Mouse (Mus musculus): Measurements from ENCODE around the gene Ikzf3. TPM values are rescaled to one million over a fixed set of nuclear protein-coding genes. Genes with fewer than 3 reads are reported as not detected.

The Ikzf3 gene
- polyA plus RNA-seq, 1 experiment: 0.07 TPM

DNA sequence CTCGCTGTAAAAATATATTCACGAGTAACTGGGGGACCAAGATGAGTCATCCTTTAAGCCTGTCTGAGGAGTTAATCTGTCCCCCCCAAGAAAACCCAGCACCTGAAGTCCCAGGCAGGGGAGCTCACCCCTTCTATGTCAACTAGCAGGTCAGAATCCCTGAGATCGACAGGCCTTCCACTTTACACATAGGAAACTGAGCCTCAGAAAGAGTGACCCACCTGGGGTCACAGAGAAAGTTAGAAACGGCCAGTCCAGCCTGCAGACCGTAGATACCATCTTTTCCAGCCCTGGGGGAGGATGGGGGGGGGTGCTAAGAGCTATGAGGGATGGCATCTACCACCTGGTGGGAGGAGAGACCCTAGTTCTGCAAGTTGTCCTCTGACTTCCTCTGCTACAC, 89.3 kb downstream of the Ikzf3 start:
- no peak for DNase-seq (ENCODE audit: low read depth)
- no peak for TF ChIP-seq CTCF (IDR thresholded peaks at IDR 0.05; ENCODE audit: borderline replicate concordance, extremely low read depth, insufficient read depth, insufficient read length)
- TF ChIP-seq POLR2A (IDR thresholded peaks at IDR 0.05; ENCODE audit: borderline replicate concordance, extremely low read depth, insufficient read depth, insufficient read length, poor library complexity, severe bottlenecking): no peak

DNA sequence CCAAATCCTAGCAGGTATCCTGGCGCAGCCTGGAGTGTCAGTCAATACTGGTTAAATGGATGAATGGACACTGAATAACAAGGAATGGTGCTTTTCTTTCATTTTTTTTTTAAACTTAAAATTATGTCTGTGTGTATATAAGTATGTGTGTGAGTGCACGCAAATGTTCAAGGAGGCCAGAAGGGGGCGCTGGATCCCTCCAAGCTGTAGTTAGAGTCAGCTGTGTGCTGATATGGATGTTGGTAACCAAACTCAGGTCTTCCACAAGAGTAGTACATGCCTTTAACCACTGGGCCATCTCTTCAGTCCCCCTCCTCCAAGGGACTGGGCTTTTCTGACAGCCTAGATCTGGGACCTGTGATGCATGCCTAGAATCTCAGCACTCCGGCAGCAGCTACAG, 90.3 kb downstream of the Ikzf3 start:
- TF ChIP-seq CTCF (IDR thresholded peaks at IDR 0.05; ENCODE audit: borderline replicate concordance, extremely low read depth, insufficient read depth, insufficient read length) (no peak), POLR2A (IDR thresholded peaks at IDR 0.05; ENCODE audit: borderline replicate concordance, extremely low read depth, insufficient read depth, insufficient read length, poor library complexity, severe bottlenecking) (no peak)
- DNase-seq (ENCODE audit: low read depth): no peak

DNA sequence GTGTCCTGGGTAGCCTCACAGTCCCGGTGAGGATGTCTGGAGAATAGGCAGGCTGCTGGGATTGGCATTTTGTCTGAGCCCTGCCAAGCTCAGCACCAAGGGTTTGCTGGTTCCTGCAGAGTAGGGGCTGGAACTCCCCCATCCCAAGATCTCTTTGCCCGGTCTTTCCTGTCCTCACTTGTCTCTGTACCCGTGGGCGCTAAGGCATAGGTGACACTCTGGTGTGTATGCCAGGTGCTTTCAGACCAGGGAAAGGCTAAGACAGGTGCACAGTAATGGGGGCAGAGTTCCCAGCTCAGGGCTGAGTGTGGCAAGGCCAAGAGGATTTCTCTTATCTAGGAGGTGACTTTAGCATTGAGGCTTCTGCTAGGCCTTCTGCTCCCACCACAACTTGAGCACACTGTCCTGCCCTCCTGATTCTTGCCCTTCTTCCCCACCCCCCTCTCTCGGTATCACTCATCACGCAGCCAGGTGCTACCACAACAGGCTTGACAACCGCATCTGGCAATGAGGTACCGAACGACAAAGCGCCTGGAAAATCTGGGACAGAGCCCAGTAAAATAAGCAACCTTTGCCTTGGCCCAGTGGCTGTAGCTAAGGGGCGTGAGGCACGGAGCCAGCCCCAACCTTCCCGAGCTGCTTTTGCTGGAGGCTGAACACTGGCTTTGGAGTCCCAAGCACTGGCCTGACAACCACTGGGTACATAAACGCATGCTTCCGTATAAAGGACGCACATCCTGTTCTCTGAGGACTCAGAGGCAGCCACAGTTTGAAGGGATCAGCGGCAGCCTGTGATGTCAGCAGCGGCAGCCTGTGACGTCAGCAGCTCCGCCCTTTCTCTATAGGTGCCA, 95.7 kb downstream of the Ikzf3 start:
- no peak for TF ChIP-seq CTCF (IDR thresholded peaks at IDR 0.05; ENCODE audit: borderline replicate concordance, extremely low read depth, insufficient read depth, insufficient read length)
- DNase-seq (ENCODE audit: low read depth): no peak

DNA sequence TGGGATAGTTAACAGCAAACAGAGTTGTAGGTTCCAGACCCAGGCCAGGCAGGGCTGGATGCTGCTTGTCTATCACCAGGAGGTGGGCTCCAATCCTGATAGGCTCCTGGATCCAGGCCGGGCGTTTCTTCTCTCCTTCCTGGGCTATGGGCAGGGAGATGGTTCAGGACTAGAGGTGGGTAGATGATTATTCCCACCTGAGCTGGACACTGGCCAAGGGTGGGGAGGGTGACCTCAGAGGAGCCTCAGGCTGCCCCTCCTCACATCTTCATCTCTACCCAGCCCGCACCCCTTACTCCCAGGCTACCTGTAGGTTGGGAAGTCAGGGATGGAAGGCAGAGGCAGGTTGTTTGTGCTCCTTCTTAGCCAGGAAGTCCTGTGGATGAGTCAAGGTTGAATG, 96.4 kb downstream of the Ikzf3 start:
- no peak for DNase-seq (ENCODE audit: low read depth)
- TF ChIP-seq POLR2A (IDR thresholded peaks at IDR 0.05; ENCODE audit: borderline replicate concordance, extremely low read depth, insufficient read depth, insufficient read length, poor library complexity, severe bottlenecking): no peak
- TF ChIP-seq CTCF (IDR thresholded peaks at IDR 0.05; ENCODE audit: borderline replicate concordance, extremely low read depth, insufficient read depth, insufficient read length): no peak

DNA sequence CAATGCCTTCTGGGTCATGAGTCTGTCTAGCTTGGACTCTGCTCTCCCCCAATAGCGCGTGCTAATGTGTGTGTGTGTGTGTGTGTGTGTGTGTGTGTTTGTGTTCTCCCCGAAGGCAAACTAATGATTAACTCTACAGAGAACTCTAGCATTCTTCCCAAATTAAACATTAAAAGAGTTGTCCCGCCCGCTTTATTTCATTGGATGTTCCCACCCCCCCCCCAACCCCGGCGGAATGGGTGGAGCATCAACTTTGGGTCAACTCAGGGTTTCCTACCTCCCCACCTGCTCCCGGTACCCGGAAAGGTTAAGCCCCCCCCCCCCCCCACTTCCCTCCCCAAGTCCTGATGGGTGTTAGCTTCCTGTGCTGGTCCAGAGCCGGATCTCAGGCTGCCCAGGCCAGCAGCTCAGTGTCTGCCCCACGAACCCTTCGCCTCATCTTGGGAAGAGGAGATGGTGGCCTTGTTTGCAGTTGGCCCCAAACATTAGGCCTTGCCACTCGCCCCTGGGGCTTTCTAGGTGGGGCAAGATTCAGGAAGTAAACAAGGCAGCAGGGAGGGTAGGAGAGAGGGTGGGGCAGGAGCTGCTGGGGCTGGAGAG, 97.5 kb downstream of the Ikzf3 start:
- DNase-seq (ENCODE audit: low read depth): no peak
- TF ChIP-seq POLR2A (IDR thresholded peaks at IDR 0.05; ENCODE audit: borderline replicate concordance, extremely low read depth, insufficient read depth, insufficient read length, poor library complexity, severe bottlenecking) (no peak), CTCF (IDR thresholded peaks at IDR 0.05; ENCODE audit: borderline replicate concordance, extremely low read depth, insufficient read depth, insufficient read length) (no peak)

DNA sequence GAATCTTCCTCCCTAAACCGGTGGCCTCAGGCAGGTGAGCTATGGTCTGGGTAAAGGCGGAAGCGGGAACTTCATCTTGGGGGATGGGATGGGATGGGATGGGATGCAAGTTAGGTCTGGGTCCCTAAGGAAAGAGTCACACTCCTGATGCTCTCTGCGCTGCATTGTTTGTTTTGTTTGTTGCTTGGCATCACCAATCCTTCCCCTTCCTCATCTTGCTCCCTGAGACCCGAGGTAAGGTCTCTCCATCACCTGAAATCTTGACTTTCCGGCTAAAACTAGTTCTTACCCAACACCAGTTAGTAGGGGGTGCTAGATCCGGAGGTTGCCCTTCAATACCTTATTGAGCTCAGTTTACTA, 98.4 kb downstream of the Ikzf3 start:
- TF ChIP-seq CTCF (IDR thresholded peaks at IDR 0.05; ENCODE audit: borderline replicate concordance, extremely low read depth, insufficient read depth, insufficient read length) (no peak), POLR2A (IDR thresholded peaks at IDR 0.05; ENCODE audit: borderline replicate concordance, extremely low read depth, insufficient read depth, insufficient read length, poor library complexity, severe bottlenecking) (no peak)
- no peak for DNase-seq (ENCODE audit: low read depth)

DNA sequence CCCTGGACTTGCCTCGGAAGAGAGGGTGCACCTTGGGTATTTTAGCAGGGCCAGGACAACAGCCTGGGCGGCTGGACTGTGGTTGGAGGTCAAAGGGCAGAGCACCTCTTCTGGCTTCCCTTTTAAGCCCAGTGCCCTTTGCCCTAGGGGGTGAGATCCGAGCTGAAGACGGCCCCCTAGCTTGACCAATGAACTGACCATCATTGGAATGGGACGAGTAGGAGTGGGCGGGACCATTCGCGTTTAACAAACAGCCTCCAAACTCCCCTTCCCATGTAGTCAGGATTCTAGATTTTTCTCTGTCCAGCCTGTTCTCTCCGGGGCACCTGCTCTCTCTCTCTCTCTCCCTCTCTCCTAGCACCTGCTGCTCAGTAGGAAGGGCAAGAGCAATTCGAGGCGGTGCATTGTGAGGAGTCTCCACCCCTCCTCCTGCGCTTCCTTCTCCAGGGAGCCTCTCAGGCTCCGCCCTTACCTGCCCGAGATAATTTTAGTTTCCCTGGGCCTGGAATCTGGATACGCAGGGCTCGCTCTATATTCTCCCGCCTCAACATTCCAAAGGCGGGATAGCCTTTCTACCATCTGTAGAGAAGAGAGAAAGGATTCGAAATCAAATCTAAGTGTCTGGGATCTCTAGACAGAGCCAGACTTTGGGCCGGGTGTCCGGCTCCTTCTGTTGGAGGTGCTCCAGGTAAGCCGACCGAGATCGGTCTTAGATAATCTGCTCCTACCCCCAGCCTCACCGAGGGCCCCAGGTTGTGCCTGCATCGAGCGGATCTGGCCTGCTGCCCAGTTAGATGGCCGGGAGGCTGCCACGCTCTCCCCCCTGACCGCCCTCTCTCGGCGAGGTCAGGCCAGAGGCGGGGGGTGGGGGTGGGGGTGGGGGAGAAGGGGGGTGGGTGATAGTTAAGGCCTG, 99.0 kb downstream of the Ikzf3 start:
- DNase-seq (ENCODE audit: low read depth): no peak
- TF ChIP-seq POLR2A (IDR thresholded peaks at IDR 0.05; ENCODE audit: borderline replicate concordance, extremely low read depth, insufficient read depth, insufficient read length, poor library complexity, severe bottlenecking): no peak
- no peak for TF ChIP-seq CTCF (IDR thresholded peaks at IDR 0.05; ENCODE audit: borderline replicate concordance, extremely low read depth, insufficient read depth, insufficient read length)

DNA sequence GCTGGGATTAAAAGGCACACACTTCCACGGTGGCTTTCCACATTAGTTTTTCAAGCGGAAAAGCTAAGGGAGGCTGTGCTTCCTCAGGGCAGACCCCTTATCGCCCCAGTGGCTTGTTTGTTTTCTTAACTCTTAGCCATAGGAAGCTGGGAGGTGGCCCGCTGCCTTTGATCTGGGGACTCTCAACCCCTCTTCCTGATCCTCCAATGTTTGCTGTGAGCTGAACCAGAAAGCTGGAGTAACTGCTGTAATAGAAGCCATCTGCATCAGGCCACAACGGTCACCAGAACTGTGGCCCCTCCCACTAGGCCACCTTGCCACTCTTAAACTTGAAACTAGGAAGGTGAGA, 99.6 kb downstream of the Ikzf3 start, which contains the start of gene Grb7:
Gene Grb7, plus strand, starts transcription at position 182 of the 349 bp plus-strand sequence.
- TF ChIP-seq POLR2A (IDR thresholded peaks at IDR 0.05; ENCODE audit: borderline replicate concordance, extremely low read depth, insufficient read depth, insufficient read length, poor library complexity, severe bottlenecking) (no peak), CTCF (IDR thresholded peaks at IDR 0.05; ENCODE audit: borderline replicate concordance, extremely low read depth, insufficient read depth, insufficient read length) (no peak)
- DNase-seq (ENCODE audit: low read depth): no peak

DNA sequence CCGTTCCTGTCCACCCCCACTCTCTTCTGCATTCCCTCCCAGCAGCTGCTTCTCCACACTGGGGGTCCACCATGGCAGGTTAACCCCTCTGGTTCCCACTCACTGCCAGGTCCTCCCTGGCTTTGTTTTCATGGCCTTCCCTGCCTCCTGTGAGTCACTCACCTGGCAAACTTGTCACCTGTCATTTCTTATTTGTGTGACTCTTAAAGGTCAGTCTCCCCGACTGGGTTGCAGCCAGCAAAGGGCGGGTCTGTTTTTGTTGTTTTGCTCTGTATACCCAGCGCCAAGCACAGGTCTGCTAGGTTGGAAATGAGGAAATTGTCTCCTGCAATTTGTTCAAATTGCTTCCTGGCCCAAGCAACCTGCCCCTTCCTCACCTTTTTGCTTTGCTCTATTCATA, 100.2 kb downstream of the Ikzf3 start:
- no peak for TF ChIP-seq POLR2A (IDR thresholded peaks at IDR 0.05; ENCODE audit: borderline replicate concordance, extremely low read depth, insufficient read depth, insufficient read length, poor library complexity, severe bottlenecking)
- TF ChIP-seq CTCF (IDR thresholded peaks at IDR 0.05; ENCODE audit: borderline replicate concordance, extremely low read depth, insufficient read depth, insufficient read length): no peak
- no peak for DNase-seq (ENCODE audit: low read depth)

DNA sequence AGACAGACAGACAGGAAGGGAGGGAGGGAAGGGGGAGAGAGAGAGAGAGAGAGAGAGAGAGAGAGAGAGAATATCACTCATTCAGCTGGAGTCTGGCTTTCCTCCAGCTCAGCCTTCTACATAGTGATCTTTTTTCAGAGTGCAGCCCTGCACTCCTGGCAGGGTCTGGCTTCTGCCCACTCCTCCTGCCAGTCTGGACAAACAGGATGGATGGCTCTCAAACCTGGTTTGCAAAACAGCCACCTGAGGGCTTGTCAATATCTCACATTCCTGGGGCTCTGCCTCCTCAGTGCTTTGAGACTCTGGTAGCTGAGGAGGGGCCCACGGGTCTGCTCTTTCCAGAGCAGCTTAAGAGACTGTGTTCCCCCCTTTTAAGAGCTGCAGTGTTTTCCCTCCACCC, 100.6 kb downstream of the Ikzf3 start:
- TF ChIP-seq CTCF (IDR thresholded peaks at IDR 0.05; ENCODE audit: borderline replicate concordance, extremely low read depth, insufficient read depth, insufficient read length) (no peak), POLR2A (IDR thresholded peaks at IDR 0.05; ENCODE audit: borderline replicate concordance, extremely low read depth, insufficient read depth, insufficient read length, poor library complexity, severe bottlenecking) (no peak)
- DNase-seq (ENCODE audit: low read depth): no peak

DNA sequence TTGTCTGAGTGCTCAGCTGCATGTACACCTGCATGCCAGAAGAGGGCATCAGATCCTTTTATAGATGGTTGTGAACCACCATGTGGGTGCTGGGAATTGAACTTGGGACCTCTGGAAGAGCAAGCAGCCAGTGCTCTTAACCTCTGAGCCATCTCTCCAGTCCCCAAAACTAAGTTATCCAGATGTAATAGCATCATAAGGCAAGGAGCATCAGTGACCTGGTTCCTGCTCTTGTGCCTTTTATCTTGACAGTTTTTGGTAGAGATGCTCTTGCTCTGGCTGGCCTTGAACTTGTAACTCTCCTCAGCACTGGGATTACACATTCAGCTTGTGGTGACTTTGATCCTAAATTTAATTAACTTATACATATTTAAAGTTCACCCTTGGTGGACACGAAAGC, 102.1 kb downstream of the Ikzf3 start:
- TF ChIP-seq POLR2A (IDR thresholded peaks at IDR 0.05; ENCODE audit: borderline replicate concordance, extremely low read depth, insufficient read depth, insufficient read length, poor library complexity, severe bottlenecking) (no peak), CTCF (IDR thresholded peaks at IDR 0.05; ENCODE audit: borderline replicate concordance, extremely low read depth, insufficient read depth, insufficient read length) (no peak)
- DNase-seq (ENCODE audit: low read depth): no peak

Data from brain, embryonic 14.5 days (tissue).